Mouse (Mus musculus): ENCODE data around the gene Rnf5.
A peak's percentile ranks its signal among the peaks of the same experiment; 100 is the strongest.

Gene Rnf5

GRCm38 (mm10) chr17:34605609-34606008, 2.1 kb upstream of the Rnf5 start:
- peak; percentile 95 to 98 for DNase-seq (ENCODE audit: low spot score in 2 of 2)

GRCm38 (mm10) chr17:34604511-34605237, 1.2 kb upstream of the Rnf5 start:
- peak in 1 of 2 experiments; percentile 34 for DNase-seq (ENCODE audit: low spot score in 2 of 2)

GRCm38 (mm10) chr17:34604061-34604508, 595 bp upstream of the Rnf5 start, which contains the start of gene Agpat1:
TSS of gene Agpat1 (plus strand) at chr17:34604262.
- peak; percentile 80 to 98 for DNase-seq (ENCODE audit: low spot score in 2 of 2)

- DNase-seq (ENCODE audit: low spot score in 2 of 2) = no peak
Measured at GRCm38 (mm10) chr17:34601796-34602195, 1.7 kb downstream of the Rnf5 start.

GRCm38 (mm10) chr17:34599891-34600290, 3.6 kb downstream of the Rnf5 start:
- no peak for DNase-seq (ENCODE audit: low spot score in 2 of 2)

- DNase-seq (ENCODE audit: low spot score in 2 of 2) = no peak
Measured at GRCm38 (mm10) chr17:34597566-34598095, 5.9 kb downstream of the Rnf5 start, which contains the start of gene Ager. TSS of gene Ager (plus strand) at chr17:34597862.

- no peak for DNase-seq (ENCODE audit: low spot score in 2 of 2)
Measured at GRCm38 (mm10) chr17:34596098-34596497, 7.4 kb downstream of the Rnf5 start.

- DNase-seq (ENCODE audit: low spot score in 2 of 2) = no peak
Measured at GRCm38 (mm10) chr17:34593752-34594525, 9.6 kb downstream of the Rnf5 start.

- no peak for DNase-seq (ENCODE audit: low spot score in 2 of 2)
Measured at GRCm38 (mm10) chr17:34592581-34593549, 10.6 kb downstream of the Rnf5 start.

GRCm38 (mm10) chr17:34591994-34592375, 11.5 kb downstream of the Rnf5 start:
- peak in 1 of 2 experiments; percentile 85 for DNase-seq (ENCODE audit: low spot score in 2 of 2)

GRCm38 (mm10) chr17:34591029-34591993, 12.2 kb downstream of the Rnf5 start, which contains the start of gene Pbx2:
TSS of gene Pbx2 (plus strand) at chr17:34591266.
- no peak for DNase-seq (ENCODE audit: low spot score in 2 of 2)

GRCm38 (mm10) chr17:34590154-34590987, 13.1 kb downstream of the Rnf5 start:
- DNase-seq (ENCODE audit: low spot score in 2 of 2) = no peak

GRCm38 (mm10) chr17:34589681-34590101, 13.8 kb downstream of the Rnf5 start, which contains the start of gene Gpsm3:
TSS of gene Gpsm3 (plus strand) at chr17:34589806.
- peak in 1 of 2 experiments; percentile 61 for DNase-seq (ENCODE audit: low spot score in 2 of 2)

GRCm38 (mm10) chr17:34589206-34589605, 14.3 kb downstream of the Rnf5 start:
- no peak for DNase-seq (ENCODE audit: low spot score in 2 of 2)

GRCm38 (mm10) chr17:34588767-34589166, 14.7 kb downstream of the Rnf5 start:
- DNase-seq (ENCODE audit: low spot score in 2 of 2) = no peak

- no peak for DNase-seq (ENCODE audit: low spot score in 2 of 2)
Measured at GRCm38 (mm10) chr17:34587814-34588213, 15.7 kb downstream of the Rnf5 start.

- DNase-seq (ENCODE audit: low spot score in 2 of 2) = peak; percentile 95 to 96
Measured at GRCm38 (mm10) chr17:34587423-34587811, 16.1 kb downstream of the Rnf5 start.

- no peak for DNase-seq (ENCODE audit: low spot score in 2 of 2)
Measured at GRCm38 (mm10) chr17:34586796-34587422, 16.6 kb downstream of the Rnf5 start.

Data from urinary bladder, adult 18-20 months (tissue).